Mouse (Mus musculus): ENCODE results near the gene Prkcb.

The Prkcb gene

DNA sequence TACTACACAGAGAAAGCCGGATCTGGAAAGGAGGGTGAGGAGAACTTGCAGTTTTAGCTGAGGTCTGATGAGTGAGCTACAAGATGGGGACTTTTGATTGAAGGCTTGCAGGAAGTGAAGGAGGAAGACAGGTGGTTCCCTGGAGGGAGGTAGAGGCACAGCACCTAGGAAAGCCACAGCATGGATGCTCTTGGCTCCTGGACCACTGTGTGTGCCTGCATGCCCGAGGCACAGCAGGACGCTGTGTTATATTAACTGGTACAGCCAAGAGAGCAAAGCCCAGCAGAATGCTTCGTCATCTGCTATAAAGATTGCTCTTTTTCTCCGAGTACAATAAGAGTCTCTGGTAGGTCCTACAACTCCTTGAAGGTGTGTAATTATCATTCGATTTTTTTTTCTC is 188.1 kb downstream of the Prkcb start:
- no peak for DNase-seq

DNA sequence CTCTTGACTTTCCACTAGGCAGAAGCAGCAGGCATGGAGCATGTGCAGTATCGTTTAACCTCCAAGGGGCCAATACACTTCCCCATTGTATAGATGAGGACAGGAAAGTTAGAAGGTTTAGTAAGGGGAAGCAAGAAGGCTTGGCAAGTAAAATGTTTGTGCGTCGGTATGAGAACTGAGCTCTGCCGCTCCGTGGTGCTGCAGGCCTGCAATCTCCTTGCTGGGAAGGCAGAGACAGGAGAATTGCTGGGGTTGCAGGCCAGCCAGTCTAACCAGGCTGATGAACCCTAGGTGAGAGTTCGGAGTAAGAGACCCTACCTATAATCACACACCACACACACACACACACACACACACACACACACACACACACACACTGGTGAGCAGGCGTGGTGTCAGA is 188.6 kb downstream of the Prkcb start:
- DNase-seq: no peak

DNA sequence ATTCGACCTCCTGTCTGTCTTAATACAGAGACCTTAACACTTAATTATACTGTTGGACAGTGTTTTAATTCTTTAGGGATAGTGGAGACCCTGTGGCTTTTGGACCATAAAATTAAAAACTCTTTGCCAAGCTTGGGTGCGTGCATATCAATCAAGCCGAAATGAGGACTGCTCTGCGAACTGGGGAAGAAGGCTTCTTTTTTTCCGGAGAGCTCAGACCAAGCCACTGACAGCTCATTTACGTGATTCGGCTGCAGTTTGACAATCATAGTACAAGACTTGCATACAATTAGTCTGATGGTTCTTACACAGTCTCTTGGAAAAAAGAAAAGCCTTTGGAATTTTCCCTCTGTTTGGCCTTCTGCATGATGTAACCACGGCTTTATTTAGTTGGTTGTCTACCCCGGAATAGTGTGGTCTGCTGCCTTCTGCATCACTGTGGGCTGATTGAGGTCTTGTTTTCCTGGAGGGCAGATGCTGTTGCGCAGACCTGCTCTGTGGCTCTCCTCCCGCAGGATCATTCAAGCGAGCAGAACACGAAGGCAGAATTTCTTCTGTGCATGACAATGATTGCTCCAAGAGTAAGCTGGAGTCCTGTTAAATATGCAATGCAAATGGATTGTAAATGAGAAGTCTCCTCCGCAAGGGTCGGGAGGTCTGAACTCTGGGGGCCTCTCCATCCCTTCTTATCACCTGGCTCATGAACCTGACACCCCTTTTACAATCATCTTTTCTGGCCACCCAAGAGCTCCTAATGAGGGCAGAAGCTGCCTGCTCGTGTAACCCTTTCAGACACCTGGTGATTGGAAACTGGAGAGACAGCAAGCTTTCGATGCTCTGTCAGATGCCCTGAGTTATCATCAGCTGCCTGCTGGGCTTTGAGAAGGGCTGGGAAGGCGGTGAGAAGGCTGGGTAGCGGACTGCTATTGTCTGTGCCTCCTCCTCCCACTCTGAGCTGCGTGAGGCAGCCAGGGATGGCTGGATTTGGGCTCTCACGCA is 189.3 kb downstream of the Prkcb start:
- DNase-seq: no peak

DNA sequence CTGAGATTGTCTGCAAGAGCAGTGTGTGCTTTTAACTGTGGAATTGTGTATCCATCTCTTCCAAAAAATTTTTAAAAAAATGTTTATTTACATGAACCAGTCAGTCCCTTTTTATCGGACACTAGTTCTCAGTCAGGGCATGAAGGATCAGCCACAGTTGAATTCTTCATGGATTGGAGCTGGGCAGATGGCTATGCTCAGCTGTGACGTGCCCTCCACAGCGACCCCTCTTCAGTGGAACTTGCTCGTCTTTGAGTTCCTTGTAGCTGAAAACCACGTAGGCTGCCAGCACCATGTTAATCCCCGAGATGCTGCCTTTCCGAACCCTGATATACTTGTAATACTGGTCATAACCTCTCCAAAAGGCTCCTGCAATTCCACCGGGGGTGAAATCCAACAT is 195.4 kb downstream of the Prkcb start:
- DNase-seq: no peak

DNA sequence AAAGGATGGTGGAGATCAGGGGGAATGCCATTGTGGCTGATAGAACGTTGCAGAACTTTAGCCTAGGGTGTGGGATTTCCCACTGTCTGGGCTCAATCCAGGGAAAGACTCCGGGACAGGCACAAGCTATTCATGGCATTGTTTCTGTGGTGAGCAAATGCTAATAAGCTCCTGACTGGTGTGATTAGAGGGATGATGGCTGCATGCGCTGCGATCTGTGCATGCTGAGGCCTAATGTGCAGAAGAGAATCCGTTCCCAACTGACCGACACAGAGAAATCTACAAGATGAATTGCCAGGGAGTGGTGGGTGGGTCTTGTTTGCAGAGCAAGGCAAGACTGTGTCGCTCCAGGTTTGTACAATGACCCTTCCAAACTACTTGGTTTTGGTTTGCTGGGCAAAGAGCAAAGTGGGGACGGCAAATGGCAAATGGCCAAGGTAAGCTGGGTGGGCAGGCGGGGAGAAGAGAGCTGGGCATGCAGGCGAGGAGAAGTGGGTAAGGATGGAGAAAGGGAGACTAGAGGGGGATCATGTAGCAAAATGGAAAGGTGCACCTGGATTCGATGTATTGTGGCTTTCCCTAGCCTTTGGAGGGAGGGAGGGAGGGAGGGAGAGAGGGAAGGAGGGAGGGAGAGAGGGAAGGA is 199.5 kb downstream of the Prkcb start:
- peak; percentile 14 for DNase-seq

DNA sequence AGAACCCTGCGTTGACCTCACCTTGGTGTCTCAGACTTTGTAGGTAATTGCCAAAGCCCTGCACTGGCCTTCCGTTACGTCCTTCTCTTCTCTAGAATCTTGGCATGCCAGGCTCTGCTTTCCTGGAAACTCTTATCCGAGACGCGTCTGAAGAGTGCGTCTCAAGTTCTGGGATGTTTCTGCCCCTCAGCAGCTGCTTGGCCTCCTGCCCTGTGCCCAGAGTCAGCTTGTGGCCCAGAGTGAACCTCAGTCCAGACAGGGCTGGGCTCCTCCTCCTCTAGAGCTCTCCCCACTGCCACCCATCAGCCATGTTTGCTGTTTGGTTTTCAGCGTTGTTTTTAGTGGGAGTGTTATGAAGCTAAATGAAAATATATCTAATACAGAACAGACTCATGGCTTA is 203.5 kb downstream of the Prkcb start:
- DNase-seq: no peak

DNA sequence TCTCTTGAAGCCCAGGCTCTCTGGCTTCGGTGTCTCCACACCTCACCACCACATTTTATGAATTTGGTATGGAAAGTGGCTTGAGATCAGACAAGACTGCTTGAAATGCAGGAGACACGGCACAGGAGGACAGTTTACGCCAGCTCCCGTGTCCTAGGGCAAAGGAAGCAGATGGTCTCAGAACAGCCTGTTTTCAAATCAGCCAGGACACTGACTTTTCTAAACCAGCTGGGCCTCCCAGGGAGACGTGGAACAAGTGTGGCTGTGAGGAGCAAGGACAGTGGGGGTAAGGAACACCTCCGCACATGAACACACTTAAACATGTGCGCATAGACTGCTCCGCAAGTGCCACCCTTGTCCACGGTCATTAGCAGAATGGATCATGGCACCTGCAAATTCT is 204.4 kb downstream of the Prkcb start:
- DNase-seq: no peak

DNA sequence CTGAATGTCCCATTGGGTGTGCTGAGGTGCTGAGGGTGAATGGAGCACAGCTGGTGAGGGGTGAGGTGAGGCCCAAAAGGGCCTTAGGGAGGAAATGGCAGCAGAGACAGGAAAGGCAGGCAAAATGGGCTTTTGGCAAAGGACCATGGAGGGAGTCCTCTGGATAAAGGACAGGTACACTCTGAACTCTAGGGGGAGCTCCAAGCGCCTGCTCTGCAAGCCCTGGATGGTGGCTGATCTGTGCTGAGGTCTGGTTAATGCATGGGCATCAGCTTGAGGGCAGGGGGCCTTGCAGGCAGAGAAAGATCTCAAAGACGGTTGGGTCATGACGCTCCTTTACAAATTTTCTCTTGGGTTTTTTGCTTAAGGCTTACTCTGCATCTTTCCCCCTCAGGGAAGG is 205.5 kb downstream of the Prkcb start:
- peak; percentile 52 for DNase-seq

DNA sequence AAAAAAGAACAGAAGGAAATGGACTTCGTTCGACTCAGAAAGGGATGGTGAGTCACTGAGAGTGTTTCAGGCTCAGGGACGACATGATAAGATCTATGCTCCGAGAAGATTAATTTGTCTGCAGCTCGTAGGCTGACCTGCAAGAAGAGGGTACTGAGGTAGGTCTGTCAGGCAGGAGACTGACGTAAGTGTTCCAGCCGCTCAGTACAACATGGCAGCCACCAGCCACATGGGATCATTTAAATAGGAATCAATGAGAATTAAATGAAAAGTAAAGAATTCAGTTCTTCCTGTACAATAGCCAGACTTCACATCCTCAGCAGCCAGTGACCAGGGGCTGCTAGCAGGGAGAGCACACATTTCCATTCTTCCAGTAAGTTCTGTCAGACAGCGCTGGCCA is 209.0 kb downstream of the Prkcb start:
- no peak for DNase-seq

DNA sequence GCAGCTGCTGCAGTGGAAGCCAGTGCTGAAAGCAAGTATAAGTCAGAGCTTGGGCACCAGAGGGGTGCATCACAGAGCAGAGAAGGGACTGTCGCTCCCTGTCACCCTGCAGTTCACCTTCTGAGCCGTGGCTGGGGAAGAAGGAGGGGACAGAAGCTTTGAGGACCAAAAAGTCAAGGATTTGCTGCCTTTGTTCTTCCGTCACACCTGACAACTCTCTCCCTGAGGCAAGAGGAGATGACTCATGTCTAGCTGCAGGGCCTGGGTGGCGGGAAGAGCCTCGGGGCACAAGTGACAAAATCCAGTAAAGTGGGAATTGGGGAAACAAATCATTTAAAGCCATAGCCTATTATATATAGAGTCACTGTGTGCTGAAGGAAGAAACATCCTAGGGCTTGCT is 209.9 kb downstream of the Prkcb start:
- no peak for DNase-seq

DNA sequence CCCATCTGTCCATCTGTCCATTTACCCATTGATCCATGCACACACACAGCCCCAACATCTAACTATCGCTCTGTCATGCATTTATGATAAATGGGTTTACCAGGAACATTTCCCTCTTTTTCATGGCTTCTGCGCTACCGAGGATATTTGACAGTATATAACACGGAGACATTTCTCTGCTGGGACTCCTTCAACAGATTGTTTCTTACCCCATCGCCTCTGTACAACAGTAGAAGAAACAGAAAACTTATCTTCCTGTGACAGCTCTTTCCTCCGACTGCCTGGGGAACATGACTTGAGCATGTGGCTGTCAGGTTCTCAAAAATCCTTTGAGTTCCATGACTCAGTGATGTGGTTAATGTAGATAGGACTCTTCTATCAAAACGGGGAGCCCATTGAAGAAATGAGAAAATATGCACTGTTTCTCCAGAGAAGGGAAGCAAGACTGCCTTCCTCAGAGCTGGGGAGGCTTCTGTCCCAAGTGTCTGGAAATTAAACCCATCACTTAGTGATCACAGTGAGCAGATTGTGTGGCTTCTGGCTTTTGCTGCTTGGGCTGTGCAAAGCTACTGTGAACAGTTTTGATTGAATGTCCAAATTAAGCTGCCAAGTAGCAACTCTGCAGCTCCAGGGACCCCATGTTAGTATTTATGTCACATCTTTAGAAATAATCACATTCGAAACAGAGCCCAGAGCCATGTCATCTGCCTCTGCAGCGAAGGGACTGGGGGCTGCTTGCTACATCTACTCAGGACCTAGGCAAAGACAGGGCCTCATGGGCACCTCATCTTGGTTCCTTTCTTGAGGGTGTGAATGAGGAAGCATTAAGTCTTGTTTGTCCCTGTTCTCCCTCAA is 211.4 kb downstream of the Prkcb start:
- DNase-seq: no peak

DNA sequence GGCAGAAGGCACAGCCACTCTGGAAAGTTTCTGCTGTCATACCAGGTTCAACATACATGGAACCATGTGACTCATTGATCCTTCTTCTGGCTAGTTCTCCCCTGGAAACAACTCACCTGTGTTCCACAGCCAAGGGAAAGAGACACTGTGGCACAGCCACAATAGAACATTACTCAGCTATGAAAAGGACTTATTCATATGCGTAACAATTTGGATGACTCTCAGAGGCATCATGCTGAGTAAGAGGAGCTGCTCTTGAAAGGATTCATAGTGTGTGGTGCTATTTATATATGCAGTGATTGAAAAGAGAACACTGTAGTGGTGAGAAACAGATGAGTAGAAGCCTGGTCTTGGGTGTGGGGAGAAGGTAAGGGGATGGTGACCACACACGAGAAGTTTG is 217.9 kb downstream of the Prkcb start:
- no peak for DNase-seq

DNA sequence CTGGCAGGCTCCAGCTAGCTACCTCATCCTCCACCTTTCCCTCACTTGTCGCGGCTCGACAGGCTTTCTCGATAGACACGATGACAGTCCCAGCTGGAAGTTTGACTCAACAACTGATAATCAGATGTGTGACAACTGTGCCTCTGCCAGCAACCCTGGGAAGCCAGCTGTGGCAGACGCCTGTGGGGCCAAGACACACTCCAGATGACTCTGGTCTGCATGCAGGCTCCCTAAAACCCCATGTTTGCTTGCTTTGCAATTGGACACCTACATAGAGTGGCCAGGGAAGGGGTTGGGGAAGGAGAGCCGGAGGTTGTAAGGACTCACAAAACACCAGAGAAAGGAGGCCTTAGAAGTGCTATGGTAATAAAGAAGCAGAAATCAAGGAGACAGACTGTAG is 221.4 kb downstream of the Prkcb start:
- DNase-seq: no peak

DNA sequence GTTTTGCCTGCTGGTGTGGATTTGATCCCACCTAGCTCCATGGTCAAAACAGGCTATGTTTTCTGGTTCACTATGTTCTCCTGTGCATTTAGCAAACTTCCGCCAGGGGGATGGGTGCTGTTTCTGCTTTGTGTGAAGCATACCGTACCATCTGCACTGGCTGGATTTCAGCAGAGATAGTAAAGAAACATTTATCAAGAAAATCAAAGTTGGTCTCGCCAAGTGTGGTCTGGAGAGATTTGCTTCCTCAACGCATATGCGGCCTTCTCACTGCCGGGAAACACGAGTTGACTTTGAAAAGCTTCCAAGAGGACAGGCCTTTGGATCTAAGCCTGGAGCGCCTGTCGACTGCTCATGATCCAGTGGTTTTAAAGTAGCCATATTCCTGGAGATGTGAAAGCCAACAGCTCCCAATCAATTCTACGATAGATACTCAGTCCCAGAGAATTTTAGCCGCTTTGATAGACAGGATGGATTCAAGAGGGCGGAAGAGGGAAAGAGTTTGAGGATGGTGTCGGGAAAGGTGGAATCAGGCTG is 223.9 kb downstream of the Prkcb start:
- peak; percentile 10 for DNase-seq

DNA sequence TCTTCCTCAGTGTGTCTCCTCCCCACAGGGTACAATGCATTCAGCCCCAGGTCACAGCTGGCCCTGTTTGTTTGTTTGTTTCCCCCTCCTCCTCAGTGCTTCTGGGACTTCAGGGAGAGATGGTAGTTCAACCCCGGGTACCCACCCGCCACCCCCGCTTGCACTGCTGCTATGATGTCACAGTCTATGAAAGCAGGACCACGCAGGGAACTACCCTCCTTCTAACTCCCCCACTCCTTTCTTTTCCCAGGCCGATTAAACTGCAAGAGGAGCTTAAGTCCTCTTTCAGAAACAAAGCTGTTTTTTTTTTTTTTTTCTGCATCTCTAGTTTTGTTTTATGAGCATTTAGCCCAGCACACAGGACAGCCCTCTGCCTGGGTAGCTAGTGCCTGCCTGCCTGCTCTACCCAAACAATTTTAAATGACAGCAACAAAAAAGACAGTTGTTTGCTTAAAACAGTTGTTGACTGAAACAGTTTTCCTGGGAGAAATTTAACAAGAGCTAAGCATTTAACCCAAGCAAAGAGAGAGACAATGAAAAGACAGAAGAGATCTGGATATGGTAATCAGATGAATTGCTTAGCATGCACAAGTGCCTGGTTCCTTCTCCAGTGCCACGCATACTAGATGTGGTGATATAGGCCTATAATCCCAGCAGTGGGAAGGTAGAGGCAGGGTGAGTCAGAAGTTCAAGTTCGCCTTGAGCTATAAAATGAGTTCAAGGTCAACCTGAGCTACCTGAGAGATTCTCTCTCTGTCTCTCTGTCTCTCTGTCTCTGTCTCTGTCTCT is 232.5 kb downstream of the Prkcb start:
- no peak for DNase-seq

DNA sequence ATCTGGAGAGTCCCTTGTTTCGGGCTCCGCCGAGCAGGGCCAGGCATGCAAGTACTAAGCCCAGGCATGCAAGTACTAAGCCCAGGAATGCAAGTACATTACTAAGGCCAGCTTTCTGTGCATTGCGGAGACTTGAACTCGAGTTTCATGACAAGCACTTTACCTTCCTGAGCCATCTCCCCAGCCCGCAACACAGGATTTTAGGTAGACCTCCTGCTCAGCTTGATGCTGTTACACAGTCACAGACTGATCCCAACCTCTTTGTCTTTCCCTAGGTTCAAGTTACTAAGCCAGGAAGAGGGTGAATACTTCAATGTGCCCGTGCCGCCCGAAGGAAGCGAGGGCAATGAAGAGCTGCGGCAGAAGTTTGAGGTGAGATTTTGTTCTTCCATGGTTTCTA is 239.7 kb downstream of the Prkcb start:
- no peak for DNase-seq

DNA sequence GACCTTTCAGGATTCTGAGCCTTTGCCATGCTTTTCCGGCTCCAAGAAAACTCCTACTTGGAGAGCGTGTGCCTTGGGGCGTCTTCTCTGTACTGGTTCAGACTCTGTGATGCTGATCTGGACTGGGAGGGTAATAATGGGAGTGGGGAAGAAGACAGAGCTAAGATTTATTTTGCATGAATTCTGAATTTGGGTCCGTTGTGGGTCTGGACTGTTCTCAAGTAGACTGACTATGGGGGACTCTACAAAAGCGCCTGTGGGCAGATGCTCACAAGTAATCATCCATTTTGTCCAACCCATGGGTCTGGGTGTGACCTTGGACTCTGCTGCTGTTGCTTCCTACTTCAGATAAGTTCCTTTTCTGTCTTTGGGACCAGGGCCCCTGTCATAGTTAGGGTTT is 240.1 kb downstream of the Prkcb start:
- no peak for DNase-seq

DNA sequence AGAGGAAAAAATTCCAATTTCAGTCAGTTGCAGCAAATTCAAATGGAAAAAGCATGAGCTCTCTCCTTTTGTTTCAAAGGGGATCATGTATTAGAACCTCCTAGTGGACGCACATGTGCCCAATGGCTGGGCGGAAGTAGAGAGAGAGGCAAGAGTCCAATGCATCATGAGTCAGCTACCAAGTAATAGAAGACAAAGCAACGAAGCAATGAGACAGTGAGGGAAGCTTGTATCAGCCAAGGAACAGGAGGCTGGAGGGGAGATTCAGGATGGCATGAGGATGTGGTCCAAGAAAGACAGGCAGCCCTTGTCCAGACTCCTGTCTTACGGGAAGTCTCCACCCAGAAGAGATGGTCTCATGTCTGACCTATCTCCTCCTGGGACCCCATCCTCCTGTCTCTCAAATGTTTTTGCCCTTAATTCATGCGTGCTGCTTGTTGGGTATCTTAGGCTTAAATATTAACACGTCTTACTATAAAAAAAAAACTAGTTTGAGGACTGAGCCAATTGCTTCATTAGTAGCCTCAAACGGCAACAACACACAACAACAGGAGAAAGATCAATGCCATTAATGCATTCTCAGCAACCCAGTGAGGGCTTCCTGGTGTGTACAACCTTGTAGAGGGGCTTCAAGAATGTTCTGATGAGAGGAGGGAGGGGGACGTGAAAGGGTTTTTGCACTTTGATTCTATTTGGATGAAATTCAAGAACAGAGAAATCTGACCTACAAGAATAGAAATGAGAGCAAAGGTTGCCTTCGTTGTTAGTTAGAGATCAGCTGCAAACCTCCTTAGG is 245.2 kb downstream of the Prkcb start:
- no peak for DNase-seq

DNA sequence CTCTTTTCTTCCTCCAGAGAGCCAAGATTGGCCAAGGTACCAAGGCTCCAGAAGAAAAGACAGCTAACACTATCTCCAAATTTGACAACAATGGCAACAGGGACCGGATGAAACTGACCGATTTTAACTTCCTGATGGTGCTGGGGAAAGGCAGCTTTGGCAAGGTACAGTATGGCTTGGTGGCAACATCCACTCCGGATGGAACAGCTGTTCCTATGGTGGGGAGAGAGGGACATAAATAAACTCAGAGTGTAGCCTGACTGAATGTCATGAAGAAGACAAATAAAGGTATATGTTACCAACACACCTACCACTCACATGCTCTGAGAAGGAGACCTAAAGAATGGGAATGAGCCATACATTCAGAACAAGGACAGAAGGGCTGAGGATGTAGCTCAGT is 256.1 kb downstream of the Prkcb start:
- DNase-seq: no peak

DNA sequence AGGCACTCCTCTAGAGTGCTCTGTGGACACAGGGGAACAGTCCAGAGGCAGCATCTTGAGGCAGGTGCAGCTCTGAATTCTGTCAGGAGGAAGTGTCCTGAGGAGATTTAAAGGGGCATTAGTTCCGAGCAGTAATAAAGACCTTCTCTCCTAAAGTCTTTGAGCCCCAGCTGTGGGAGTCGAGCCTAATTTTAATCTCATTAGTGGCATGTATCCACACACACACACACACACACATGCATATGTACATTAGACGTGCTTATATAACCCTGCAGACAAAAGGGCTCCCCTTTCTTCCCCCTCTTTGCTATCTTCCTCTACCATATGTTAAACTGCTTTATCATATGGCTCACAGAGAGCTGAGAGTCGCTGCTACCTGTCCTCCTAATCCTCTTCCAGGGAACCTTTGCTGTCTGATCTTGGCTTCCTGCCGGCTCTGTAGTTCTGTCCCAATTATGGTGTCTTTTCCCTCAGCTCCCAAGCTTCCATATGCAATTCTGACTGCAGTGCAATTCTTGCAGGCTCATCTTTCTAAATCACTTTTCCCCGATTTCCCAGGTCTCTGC is 268.1 kb downstream of the Prkcb start:
- no peak for DNase-seq
